Mouse (Mus musculus) forebrain, embryonic 15.5 days (tissue): ENCODE results near the gene 1700012B09Rik. TPM values are rescaled to one million over a fixed set of nuclear protein-coding genes. Genes with fewer than 3 reads are reported as not detected.

Experiments used
- ATAC-seq: fragments of 200-750 bp; cut with Nextera tagmentation; replicated peaks from 2 replicates; pipeline ENCODE4 v1.8.0; 2017; ENCODE audit warnings: mild to moderate bottlenecking, moderate TSS enrichment, moderate library complexity
- H3K27ac ChIP-seq: fragments of 300-500 bp; sonication (generic); replicated peaks from 2 replicates; pipeline ENCODE4 v1.5.1; 2015; ENCODE audit warnings: mild to moderate bottlenecking, inconsistent platforms
- H3K27me3 ChIP-seq: fragments of 300-500 bp; sonication (generic); 2 replicates; pipeline ENCODE4 v1.6.1; 2015; ENCODE audit warnings: inconsistent platforms
- H3K36me3 ChIP-seq: fragments of 300-500 bp; sonication (generic); 2 replicates; pipeline ENCODE4 v1.6.1; 2015; ENCODE audit warnings: mild to moderate bottlenecking, inconsistent platforms
- H3K4me1 ChIP-seq: fragments of 300-500 bp; sonication (generic); 2 replicates; pipeline ENCODE4 v1.6.1; 2015; ENCODE audit warnings: inconsistent platforms
- H3K4me2 ChIP-seq: fragments of 300-500 bp; sonication (generic); replicated peaks from 2 replicates; pipeline ENCODE4 v1.6.1; 2015; ENCODE audit warnings: mild to moderate bottlenecking, inconsistent platforms
- H3K4me3 ChIP-seq: fragments of 300-500 bp; sonication (generic); 2 replicates; pipeline ENCODE4 v1.5.1; 2015; ENCODE audit warnings: mild to moderate bottlenecking, inconsistent platforms
- H3K9ac ChIP-seq: fragments of 300-500 bp; sonication (generic); replicated peaks from 2 replicates; pipeline ENCODE4 v1.6.1; 2015; ENCODE audit warnings: mild to moderate bottlenecking, inconsistent platforms
- H3K9me3 ChIP-seq: fragments of 300-500 bp; sonication (generic); 2 replicates; pipeline ENCODE4 v1.6.1; 2016; ENCODE audit warnings: inconsistent platforms
- WGBS: fragments of 180-500 bp; shearing (Covaris S2); methylation state at CpG from one replicate; pipeline ENCODE4 v1.1.7; 2015; ENCODE audit warnings: mixed read lengths; 5-methylcytosine and 5-hydroxymethylcytosine counted together
- polyA plus RNA-seq: library from polyadenylated mRNA; unstranded; fragments of >200 nt; fragmentation: Nextera tagmentation; extraction: Ambion mirVana; gene quantifications from 2 replicates; pipeline ENCODE4 v1.2.1, GENCODE M21; 2015

The 1700012B09Rik gene
- polyA plus RNA-seq: 2.9 and 4.5 TPM in 2 replicates

- 15% methylated on average over 23 of the region's 23 CpGs for WGBS
- Histone ChIP-seq H3K4me2 (peak within 1 kb of the TSS; percentile 24), H3K27me3 (no peaks in the 10 kb centered on the region), H3K27ac (no peak within 1 kb of the TSS), H3K9me3 (no peaks in the 10 kb centered on the region), H3K4me3 (no peak within 1 kb of the TSS), H3K36me3 (no peaks in the 10 kb centered on the region), H3K4me1 (peaks cover 3% of the 10 kb centered on the region; the same call in 1 of the 2 replicates), H3K9ac (no peak within 1 kb of the TSS)
- peak; percentile 61 for ATAC-seq
Measured at GRCm38 (mm10) chr9:14770803-14771471, at the start of gene 1700012B09Rik. Gene 1700012B09Rik (minus strand): TSS chr9:14771030.

GRCm38 (mm10) chr9:14810111-14810510, 39.3 kb upstream of the 1700012B09Rik start:
- WGBS: 94% methylated on average over 5 of the region's 5 CpGs
- Histone ChIP-seq H3K4me3 (no peak overlapping the region), H3K4me2 (no peak overlapping the region), H3K4me1 (no peaks in the 10 kb centered on the region), H3K9ac (no peak overlapping the region), H3K9me3 (no peaks in the 10 kb centered on the region), H3K27me3 (no peaks in the 10 kb centered on the region), H3K27ac (no peak overlapping the region), H3K36me3 (peaks cover 32% of the 10 kb centered on the region)
- no peak for ATAC-seq

GRCm38 (mm10) chr9:14806786-14807185, 36.0 kb upstream of the 1700012B09Rik start:
- Histone ChIP-seq H3K9me3 (no peaks in the 10 kb centered on the region), H3K4me1 (no peaks in the 10 kb centered on the region), H3K27me3 (no peaks in the 10 kb centered on the region), H3K9ac (no peak overlapping the region), H3K4me2 (no peak overlapping the region), H3K36me3 (peaks cover 38% of the 10 kb centered on the region), H3K4me3 (no peak overlapping the region), H3K27ac (no peak overlapping the region)
- ATAC-seq: no peak
- 95% methylated on average over 1 of the region's 1 CpGs for WGBS

DNA sequence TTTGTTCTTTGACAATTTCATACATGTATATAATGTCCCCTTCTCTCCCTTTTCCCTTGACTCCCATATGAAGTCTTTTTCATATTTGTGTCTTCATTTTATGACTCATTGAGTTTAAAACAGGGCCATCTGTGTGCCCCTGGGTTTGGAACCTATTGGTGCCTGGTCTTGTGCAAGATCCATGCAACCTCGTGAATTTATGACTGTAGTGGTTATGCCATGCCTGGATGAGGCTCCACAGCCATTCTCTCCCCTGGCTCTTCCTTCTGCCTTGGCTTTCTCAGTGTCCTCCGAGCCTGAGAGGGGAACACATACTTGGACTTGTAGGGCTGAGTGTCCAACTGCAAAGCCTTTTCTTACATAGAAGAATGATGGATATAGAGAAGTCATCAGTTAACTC, 34.9 kb upstream of the 1700012B09Rik start:
- Histone ChIP-seq H3K4me3 (no peak overlapping the region), H3K36me3 (peaks cover 43% of the 10 kb centered on the region), H3K4me2 (no peak overlapping the region), H3K9me3 (no peaks in the 10 kb centered on the region), H3K27me3 (no peaks in the 10 kb centered on the region), H3K27ac (no peak overlapping the region), H3K9ac (no peak overlapping the region), H3K4me1 (no peaks in the 10 kb centered on the region)
- no peak for ATAC-seq
- 93% methylated on average over 2 of the region's 2 CpGs for WGBS

GRCm38 (mm10) chr9:14787356-14787755, 16.5 kb upstream of the 1700012B09Rik start:
- no peak overlapping the region for H3K9ac ChIP-seq
- no peak overlapping the region for H3K27ac ChIP-seq
- H3K27me3 ChIP-seq: no peaks in the 10 kb centered on the region
- peaks cover 11% of the 10 kb centered on the region for H3K4me1 ChIP-seq
- 94% methylated on average over 6 of the region's 6 CpGs for WGBS
- peaks cover 26% of the 10 kb centered on the region for H3K36me3 ChIP-seq
- no peak overlapping the region for H3K4me2 ChIP-seq
- ATAC-seq: no peak
- no peak overlapping the region for H3K4me3 ChIP-seq
- H3K9me3 ChIP-seq: no peaks in the 10 kb centered on the region

- peak within 1 kb of the TSS; percentile 94 for H3K27ac ChIP-seq
- H3K36me3 ChIP-seq: peaks cover 36% of the 10 kb centered on the region
- H3K9ac ChIP-seq: peak within 1 kb of the TSS; percentile 64
- ATAC-seq: peak; percentile 100
- WGBS: under 1% methylated on average over 62 of the region's 62 CpGs
- H3K4me1 ChIP-seq: peaks cover 11% of the 10 kb centered on the region
- no peaks in the 10 kb centered on the region for H3K27me3 ChIP-seq
- H3K4me3 ChIP-seq: peak within 1 kb of the TSS; percentile 62
- no peaks in the 10 kb centered on the region for H3K9me3 ChIP-seq
- H3K4me2 ChIP-seq: peak within 1 kb of the TSS; percentile 62
Measured at GRCm38 (mm10) chr9:14784039-14785002, 13.5 kb upstream of the 1700012B09Rik start, which contains the start of the genes Mre11a and Ankrd49. Gene Mre11a (plus strand): TSS chr9:14784654. Gene Ankrd49 (minus strand): TSS chr9:14784856.

DNA sequence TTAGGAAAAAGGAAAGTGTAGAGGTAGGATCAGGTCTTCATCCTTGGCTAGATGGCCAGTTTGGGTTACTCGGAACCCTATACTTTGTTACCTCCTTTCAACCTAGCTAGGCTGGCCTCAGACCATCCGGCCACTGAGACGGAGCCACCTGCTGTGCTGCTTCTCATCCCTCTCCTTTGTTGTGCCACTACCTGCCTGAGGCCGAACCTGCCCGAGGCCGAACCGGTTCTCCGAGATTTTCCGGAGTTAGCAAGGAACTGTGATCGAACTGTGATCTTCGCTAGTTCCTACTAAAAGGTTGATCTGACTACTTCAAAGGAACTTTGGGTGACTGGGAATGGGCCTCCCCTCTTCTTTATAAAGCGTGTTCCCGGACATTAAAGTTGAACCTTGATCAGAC, 7.5 kb upstream of the 1700012B09Rik start:
- Histone ChIP-seq H3K9ac (no peak overlapping the region), H3K27me3 (no peaks in the 10 kb centered on the region), H3K4me1 (no peaks in the 10 kb centered on the region), H3K4me2 (no peak overlapping the region), H3K27ac (no peak overlapping the region), H3K9me3 (no peaks in the 10 kb centered on the region), H3K36me3 (peaks cover 30% of the 10 kb centered on the region), H3K4me3 (no peak overlapping the region)
- no peak for ATAC-seq
- WGBS: 40% methylated on average over 13 of the region's 13 CpGs

GRCm38 (mm10) chr9:14773813-14774212, 3.0 kb upstream of the 1700012B09Rik start:
- H3K36me3 ChIP-seq: no peaks in the 10 kb centered on the region
- no peaks in the 10 kb centered on the region for H3K9me3 ChIP-seq
- H3K4me1 ChIP-seq: peaks cover 3% of the 10 kb centered on the region; the same call in 1 of the 2 replicates
- H3K27ac ChIP-seq: no peak overlapping the region
- no peak overlapping the region for H3K4me3 ChIP-seq
- WGBS: 52% methylated on average over 2 of the region's 2 CpGs
- H3K27me3 ChIP-seq: no peaks in the 10 kb centered on the region
- no peak overlapping the region for H3K9ac ChIP-seq
- ATAC-seq: no peak
- no peak overlapping the region for H3K4me2 ChIP-seq

GRCm38 (mm10) chr9:14772074-14772473, 1.2 kb upstream of the 1700012B09Rik start:
- Histone ChIP-seq H3K4me1 (peaks cover 3% of the 10 kb centered on the region; the same call in 1 of the 2 replicates), H3K36me3 (no peaks in the 10 kb centered on the region), H3K9ac (no peak overlapping the region), H3K4me2 (no peak overlapping the region), H3K27ac (no peak overlapping the region), H3K4me3 (no peak overlapping the region), H3K27me3 (no peaks in the 10 kb centered on the region), H3K9me3 (no peaks in the 10 kb centered on the region)
- WGBS: 88% methylated on average over 2 of the region's 2 CpGs
- ATAC-seq: no peak

DNA sequence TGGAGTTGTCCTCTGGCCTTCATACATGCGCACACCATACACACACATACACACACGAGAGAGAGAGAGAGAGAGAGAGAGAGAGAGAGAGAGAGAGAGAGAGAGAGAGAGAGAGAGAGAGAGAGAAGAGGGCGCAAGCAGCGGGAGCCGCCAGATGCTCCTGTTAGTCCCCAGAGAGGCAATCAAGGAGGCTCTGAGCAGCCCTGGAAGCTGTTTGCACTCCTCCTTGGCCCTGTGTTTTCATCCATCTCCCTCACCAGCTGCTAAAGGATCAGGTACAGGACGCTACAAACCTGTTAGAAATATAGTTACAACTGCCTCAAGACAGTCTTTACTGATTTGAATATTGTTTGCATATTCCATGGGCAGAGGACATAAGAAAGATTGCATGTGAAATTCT, 1.0 kb downstream of the 1700012B09Rik start:
- H3K9ac ChIP-seq: no peak overlapping the region
- no peak for ATAC-seq

DNA sequence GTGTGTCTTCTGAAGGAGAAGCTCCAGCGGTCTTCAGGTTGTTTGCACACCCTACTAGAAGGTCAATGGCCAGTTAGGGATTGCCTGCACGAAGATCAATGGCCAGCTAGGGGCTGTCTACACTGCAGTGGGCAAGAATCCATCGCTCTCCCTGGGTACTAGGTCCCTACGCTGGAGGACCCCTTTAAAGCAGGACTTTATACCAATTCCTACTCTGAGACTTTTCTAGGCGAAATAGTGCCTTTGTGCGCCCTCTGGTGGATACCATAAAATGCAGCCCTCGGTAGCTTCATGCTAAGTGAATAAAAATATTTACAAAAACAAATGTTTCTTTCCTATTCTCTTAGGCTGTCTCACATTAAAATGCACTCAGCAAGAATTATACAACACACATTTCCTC, 6.1 kb downstream of the 1700012B09Rik start:
- H3K27ac ChIP-seq: no peak overlapping the region
- 27% methylated on average over 7 of the region's 7 CpGs for WGBS
- peak; percentile 61 for ATAC-seq

More for the DNA sequence above, 1.0 kb downstream of the 1700012B09Rik start:
- Histone ChIP-seq H3K4me1 (peaks cover 3% of the 10 kb centered on the region; the same call in 1 of the 2 replicates), H3K9me3 (no peaks in the 10 kb centered on the region), H3K4me2 (no peak overlapping the region), H3K27me3 (no peaks in the 10 kb centered on the region), H3K27ac (no peak overlapping the region), H3K36me3 (no peaks in the 10 kb centered on the region), H3K4me3 (no peak overlapping the region)
- WGBS: 44% methylated on average over 6 of the region's 6 CpGs

DNA sequence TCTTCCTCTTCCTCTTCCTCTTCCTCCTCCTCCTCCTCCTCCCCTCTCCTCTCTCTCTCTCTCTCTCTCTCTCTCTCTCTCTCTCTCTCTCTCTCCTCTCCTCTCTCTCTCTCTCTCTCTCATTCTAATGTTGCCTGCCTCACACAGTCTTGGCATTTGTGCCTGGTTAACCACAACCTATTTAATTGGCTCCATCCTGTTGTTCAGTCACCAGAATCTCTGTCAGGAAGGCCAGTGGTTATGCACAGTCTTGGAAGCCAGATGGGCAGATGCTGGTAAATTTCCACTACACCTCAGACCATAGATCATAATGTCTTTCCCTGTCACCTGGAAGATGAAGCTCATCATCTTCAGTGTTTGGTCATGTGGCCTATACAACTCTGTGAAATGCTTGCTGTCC, 11.6 kb downstream of the 1700012B09Rik start:
- Histone ChIP-seq H3K4me2 (no peak overlapping the region), H3K9ac (no peak overlapping the region), H3K27me3 (no peaks in the 10 kb centered on the region), H3K27ac (no peak overlapping the region), H3K4me3 (no peak overlapping the region), H3K36me3 (no peaks in the 10 kb centered on the region), H3K9me3 (no peaks in the 10 kb centered on the region), H3K4me1 (no peaks in the 10 kb centered on the region)
- ATAC-seq: no peak

More for the DNA sequence above, 6.1 kb downstream of the 1700012B09Rik start:
- Histone ChIP-seq H3K9ac (no peak overlapping the region), H3K27me3 (no peaks in the 10 kb centered on the region), H3K36me3 (no peaks in the 10 kb centered on the region), H3K4me2 (no peak overlapping the region), H3K9me3 (no peaks in the 10 kb centered on the region), H3K4me3 (no peak overlapping the region), H3K4me1 (no peaks in the 10 kb centered on the region)
